Mouse (Mus musculus) fibroblast of lung, adult 2 months (primary cell): ENCODE measurements at regions not wholly inside any gene's neighbourhood (a gene's known extent, or its start where the extent isn't known, plus 50 kb on each side); places are given as distances from the start of the nearest gene placed in this dataset.

ENCODE experiments used
- DNase-seq: peaks from one replicate; pipeline ENCODE4 v3.0.0-alpha.2; 2011; ENCODE audit warnings: low read depth

- DNase-seq: no peak
Observed at GRCm38 (mm10) chr4:105970056-105970455, 180.4 kb downstream of the Gm12728 start.

- DNase-seq: no peak
Observed at GRCm38 (mm10) chr4:105972736-105973135, 183.1 kb downstream of the Gm12728 start.

- no peak for DNase-seq
Observed at GRCm38 (mm10) chr4:105973769-105974397, 184.2 kb downstream of the Gm12728 start.

GRCm38 (mm10) chr4:105974948-105975347 is 185.3 kb downstream of the Gm12728 start:
- no peak for DNase-seq

GRCm38 (mm10) chr4:105979048-105979447 is 189.4 kb downstream of the Gm12728 start:
- DNase-seq: no peak

- DNase-seq: no peak
Observed at GRCm38 (mm10) chr4:105983018-105983417, 193.3 kb downstream of the Gm12728 start.

- DNase-seq: no peak
Observed at GRCm38 (mm10) chr4:105987963-105988602, 198.4 kb downstream of the Gm12728 start.

- no peak for DNase-seq
Observed at GRCm38 (mm10) chr4:105992581-105993127, 203.0 kb downstream of the Gm12728 start.

GRCm38 (mm10) chr4:105994390-105994798 is 204.7 kb downstream of the Gm12728 start:
- no peak for DNase-seq

GRCm38 (mm10) chr4:105996060-105996459 is 206.4 kb downstream of the Gm12728 start:
- DNase-seq: no peak

- DNase-seq: no peak
Observed at GRCm38 (mm10) chr4:105996893-105997630, 207.4 kb downstream of the Gm12728 start.

GRCm38 (mm10) chr4:106002516-106002915 is 212.8 kb downstream of the Gm12728 start:
- DNase-seq: no peak

GRCm38 (mm10) chr4:106005936-106006335 is 216.3 kb downstream of the Gm12728 start:
- no peak for DNase-seq

GRCm38 (mm10) chr4:106007334-106008190 is 217.9 kb downstream of the Gm12728 start:
- DNase-seq: no peak

- DNase-seq: no peak
Observed at GRCm38 (mm10) chr4:106017065-106017646, 227.5 kb downstream of the Gm12728 start.

- DNase-seq: no peak
Observed at GRCm38 (mm10) chr4:106018936-106019335, 229.3 kb downstream of the Gm12728 start.

- DNase-seq: no peak
Observed at GRCm38 (mm10) chr4:106020338-106020737, 230.7 kb downstream of the Gm12728 start.

GRCm38 (mm10) chr4:106024591-106024990 is 234.9 kb downstream of the Gm12728 start:
- no peak for DNase-seq

GRCm38 (mm10) chr4:106025966-106026637 is 236.4 kb downstream of the Gm12728 start:
- DNase-seq: no peak

- DNase-seq: no peak
Observed at GRCm38 (mm10) chr4:106040376-106040775, 250.7 kb downstream of the Gm12728 start.

GRCm38 (mm10) chr4:106042456-106042855 is 252.8 kb downstream of the Gm12728 start:
- no peak for DNase-seq
